Mouse (Mus musculus) naive thymus-derived CD4-positive, alpha-beta T cell, adult 5 months (primary cell): ENCODE results near the gene Grk6. TPM values are rescaled to one million over a fixed set of nuclear protein-coding genes. Genes with fewer than 3 reads are reported as not detected.

Source experiments
- polyA plus RNA-seq: library from polyadenylated mRNA; unstranded; fragments of 100-300 nt; shearing (Covaris generic); gene quantifications from one replicate; pipeline ENCODE4 v1.2.1, GENCODE M21; 2017

The Grk6 gene
- polyA plus RNA-seq: 480 TPM

GRCm38 (mm10) chr13:55444937-55445315 lies at the start of gene Grk6:
Grk6 (plus strand) TSS chr13:55445072.

GRCm38 (mm10) chr13:55398088-55398487 lies 46.8 kb upstream of the Grk6 start, which contains the start of gene Slc34a1:
Slc34a1 (plus strand) TSS chr13:55398187.

GRCm38 (mm10) chr13:55414743-55415380 lies 30.0 kb upstream of the Grk6 start, which contains the start of gene Pfn3:
Pfn3 (minus strand) TSS chr13:55415232.

GRCm38 (mm10) chr13:55426613-55427012 lies 18.3 kb upstream of the Grk6 start, which contains the start of gene F12:
F12 (minus strand) TSS chr13:55426793.

GRCm38 (mm10) chr13:55464027-55464884 lies 19.4 kb downstream of the Grk6 start, which contains the start of gene Prr7:
Prr7 (plus strand) TSS chr13:55464267.

GRCm38 (mm10) chr13:55487578-55488498 lies 43.0 kb downstream of the Grk6 start, which contains the start of gene Dbn1:
Dbn1 (minus strand) TSS chr13:55488111.

Other genes with a start within 250 kb of the Grk6 start
- 76.9 TPM for gene Nsd1, start 235.3 kb upstream of the Grk6 start, polyA plus RNA-seq
- 214 TPM for gene Prelid1, start 124.6 kb upstream of the Grk6 start, polyA plus RNA-seq
- 120 TPM for gene Rab24, start 123.1 kb upstream of the Grk6 start, polyA plus RNA-seq
- gene Mxd3, start 115.2 kb upstream of the Grk6 start, polyA plus RNA-seq: 0.37 TPM
- gene Lman2, start 82.3 kb upstream of the Grk6 start, polyA plus RNA-seq: 101 TPM
- 94.5 TPM for gene Rgs14, start 75.3 kb upstream of the Grk6 start, polyA plus RNA-seq
- not detected for gene Slc34a1, start 46.9 kb upstream of the Grk6 start, polyA plus RNA-seq
- gene Pfn3, start 29.8 kb upstream of the Grk6 start, polyA plus RNA-seq: not detected
- not detected for gene F12, start 18.3 kb upstream of the Grk6 start, polyA plus RNA-seq
- 3.8 TPM for gene Prr7, start 19.2 kb downstream of the Grk6 start, polyA plus RNA-seq
- not detected for gene Dbn1, start 43.0 kb downstream of the Grk6 start, polyA plus RNA-seq
- gene Pdlim7, start 68.6 kb downstream of the Grk6 start, polyA plus RNA-seq: 6.5 TPM
- gene Dok3, start 84.2 kb downstream of the Grk6 start, polyA plus RNA-seq: 0.35 TPM
- 57.7 TPM for gene Ddx41, start 91.6 kb downstream of the Grk6 start, polyA plus RNA-seq
- 76.0 TPM for gene Fam193b, start 126.0 kb downstream of the Grk6 start, polyA plus RNA-seq
- gene Tmed9, start 128.7 kb downstream of the Grk6 start, polyA plus RNA-seq: 258 TPM
- 30.1 TPM for gene B4galt7, start 154.8 kb downstream of the Grk6 start, polyA plus RNA-seq
- gene Caml, start 177.9 kb downstream of the Grk6 start, polyA plus RNA-seq: 20.4 TPM
- 86.6 TPM for gene Ddx46, start 190.0 kb downstream of the Grk6 start, polyA plus RNA-seq
- gene B230219D22Rik, start 248.1 kb downstream of the Grk6 start, polyA plus RNA-seq: 31.8 TPM